Mouse (Mus musculus) E14TG2a.4 (cell line): ENCODE data around the gene Rab11a.
A peak's percentile ranks its signal among the peaks of the same experiment; 100 is the strongest.

Experiments used
- CTCF ChIP-seq: conservative IDR thresholded peaks from 2 replicates; pipeline ENCODE4 v1.5.1; 2014; ENCODE audit warnings: low read length
- NANOG ChIP-seq: IDR thresholded peaks from 2 replicates; pipeline ENCODE4 v1.6.1; 2014; ENCODE audit warnings: borderline replicate concordance, low read length, mixed read lengths
- POU5F1 ChIP-seq: IDR thresholded peaks from 2 replicates; pipeline ENCODE4 v1.6.1; 2014; ENCODE audit warnings: low read length, borderline replicate concordance

DNA sequence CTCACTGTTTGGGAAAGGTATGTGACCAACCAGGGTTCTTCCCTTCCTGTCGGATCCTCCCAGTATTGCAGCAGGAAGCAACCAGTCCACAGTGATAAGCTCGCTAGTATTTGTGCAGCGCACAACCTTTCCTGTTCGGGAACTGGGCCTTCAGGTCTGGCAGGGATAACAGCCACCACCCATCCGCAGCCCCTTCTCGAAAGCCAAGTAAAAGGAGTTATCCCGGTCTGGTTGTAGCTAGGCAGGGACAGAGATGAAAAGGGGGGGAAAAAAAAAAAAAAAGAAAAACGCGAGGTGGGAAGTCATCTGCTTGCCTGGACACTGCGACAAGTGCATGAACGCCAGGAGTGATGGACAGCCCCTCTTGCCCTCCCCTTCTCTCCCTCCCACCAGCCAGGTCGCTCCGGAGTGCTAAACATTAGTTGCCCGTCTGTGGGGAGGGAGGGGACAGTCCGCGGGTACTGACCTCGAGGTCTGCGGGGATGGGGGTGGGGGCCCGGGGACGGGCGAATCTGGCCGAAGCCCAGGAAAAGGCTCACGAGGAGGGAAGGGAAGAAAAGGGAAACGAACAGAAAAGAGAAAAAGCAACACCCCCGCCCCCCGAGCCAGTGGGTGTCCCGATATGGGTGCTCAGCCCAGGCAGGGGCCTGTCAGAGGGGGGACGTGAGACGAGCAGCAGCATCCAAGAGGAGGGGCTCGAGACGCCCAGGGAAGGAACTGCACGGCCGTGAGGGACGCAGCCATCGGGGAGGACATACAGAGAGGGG, 736 bp downstream of the Rab11a start:
- 0 out of 2 replicates have a peak, but pooled peaks have one; percentile 13 for TF ChIP-seq CTCF
- TF ChIP-seq NANOG = no peak
- TF ChIP-seq POU5F1 = no peak
